Mouse (Mus musculus) kidney, adult 2 months (tissue): ENCODE measurements around the gene Ciart.

Experiments
- CTCF ChIP-seq: fragments of 200-500 bp; conservative IDR thresholded peaks from 2 replicates; pipeline ENCODE4 v1.5.1; 2011; ENCODE audit warnings: low read depth, mild to moderate bottlenecking, control low read depth, low read length, moderate library complexity, mixed read lengths; ENCODE audit not compliant: insufficient read depth, insufficient read length
- POLR2A ChIP-seq: fragments of 200-500 bp; IDR thresholded peaks from one replicate; pipeline ENCODE4 v1.6.1; 2011; ENCODE audit warnings: low read depth, low read length, control low read depth

DNA sequence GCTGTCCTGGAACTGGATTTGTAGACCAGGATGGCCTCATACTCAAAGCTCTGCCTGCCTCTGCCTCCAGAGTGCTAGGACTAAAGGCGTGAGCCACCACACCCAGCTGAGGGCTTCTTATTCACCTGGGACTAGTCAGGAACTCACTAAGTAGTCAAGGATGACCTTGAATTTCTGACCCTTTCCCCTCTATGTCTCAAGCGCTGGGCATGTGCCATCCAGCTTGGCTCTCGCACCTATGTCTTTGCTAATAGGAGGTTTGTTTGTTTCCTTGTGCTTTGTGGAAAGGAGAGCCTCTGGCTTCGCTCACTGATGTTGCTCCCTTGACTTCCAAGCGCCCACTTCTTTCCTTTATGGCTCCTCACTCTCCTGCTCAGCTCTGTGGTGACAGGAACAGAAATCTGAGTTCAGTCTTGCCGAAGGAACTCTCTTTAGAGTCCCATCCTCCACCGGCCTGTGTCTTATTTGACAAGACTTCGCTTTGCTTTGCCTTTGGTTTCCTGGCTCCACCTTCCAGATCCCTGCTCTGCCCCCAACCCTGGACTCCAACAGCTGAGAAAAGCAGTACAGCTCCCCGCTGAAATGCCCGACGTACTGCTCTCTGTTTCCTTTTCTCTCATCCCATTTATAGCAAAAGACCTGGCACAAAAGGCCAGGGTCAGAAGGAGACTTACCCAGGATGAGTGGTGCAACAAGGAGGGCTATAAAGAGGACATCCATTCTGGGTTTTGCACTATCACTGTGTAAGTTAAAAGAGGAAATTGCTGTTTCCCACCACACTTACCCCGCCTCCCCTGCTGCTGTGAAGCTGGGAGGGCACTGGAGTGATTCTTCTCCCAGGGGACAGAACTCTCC lies 9.4 kb upstream of the Ciart start, which contains the start of gene BC028528:
- no peak for TF ChIP-seq POLR2A
- no peak for TF ChIP-seq CTCF
